Mouse (Mus musculus) layer of hippocampus, postnatal 25 days (tissue): ENCODE measurements at regions not wholly inside any gene's neighbourhood (a gene's known extent, or its start where the extent isn't known, plus 50 kb on each side); places are given as distances from the start of the nearest gene placed in this dataset.
"Not testable (repeated sequence)": the region's sequence is repeated elsewhere in the genome, so short reads cannot be mapped to it uniquely, and the experiment has no call there.

Source experiments
- DNase-seq, 2 experiments: peaks; one replicate each; pipeline ENCODE4 v3.0.0; 2022; ENCODE audit warnings: mixed read lengths in 2 of 2, low spot score in 1 of 2; ENCODE audit errors: extremely low spot score in 1 of 2

- DNase-seq, result no peak
Measured at GRCm38 (mm10) chr9:85637274-85637673, 111.9 kb downstream of the Ibtk start.

GRCm38 (mm10) chr9:85636131-85636447 lies 113.0 kb downstream of the Ibtk start:
- DNase-seq, result no peak

GRCm38 (mm10) chr9:85635438-85636130 lies 113.5 kb downstream of the Ibtk start:
- no peak for DNase-seq

GRCm38 (mm10) chr9:85634786-85635185 lies 114.3 kb downstream of the Ibtk start:
- DNase-seq, result not testable (repeated sequence)

GRCm38 (mm10) chr9:85617972-85618371 lies 131.2 kb downstream of the Ibtk start:
- DNase-seq, result no peak

- no peak for DNase-seq
Measured at GRCm38 (mm10) chr9:85617177-85617777, 131.9 kb downstream of the Ibtk start.

GRCm38 (mm10) chr9:85616266-85616869 lies 132.8 kb downstream of the Ibtk start:
- no peak for DNase-seq

GRCm38 (mm10) chr9:85609152-85609551 lies 140.0 kb downstream of the Ibtk start:
- peak; percentile 19 to 33 for DNase-seq

GRCm38 (mm10) chr9:85596959-85597358 lies 152.2 kb downstream of the Ibtk start:
- peak in 1 of 2 experiments; percentile 52 for DNase-seq

- DNase-seq, result no peak
Measured at GRCm38 (mm10) chr9:85593867-85594266, 155.3 kb downstream of the Ibtk start.

GRCm38 (mm10) chr9:85592639-85593038 lies 156.5 kb downstream of the Ibtk start:
- no peak for DNase-seq

- DNase-seq, result no peak
Measured at GRCm38 (mm10) chr9:85589210-85589609, 159.9 kb downstream of the Ibtk start.

- peak in 1 of 2 experiments; percentile 12 for DNase-seq
Measured at GRCm38 (mm10) chr9:85588077-85588476, 161.1 kb downstream of the Ibtk start.

GRCm38 (mm10) chr9:85581028-85581595 lies 168.0 kb downstream of the Ibtk start:
- no peak for DNase-seq

GRCm38 (mm10) chr9:85577812-85578211 lies 171.3 kb downstream of the Ibtk start:
- DNase-seq, result no peak

GRCm38 (mm10) chr9:85577338-85577737 lies 171.8 kb downstream of the Ibtk start:
- no peak for DNase-seq

GRCm38 (mm10) chr9:85568877-85569276 lies 180.3 kb downstream of the Ibtk start:
- no peak for DNase-seq

GRCm38 (mm10) chr9:85551871-85552270 lies 197.3 kb downstream of the Ibtk start:
- no peak for DNase-seq

GRCm38 (mm10) chr9:85550455-85550854 lies 198.7 kb downstream of the Ibtk start:
- no peak for DNase-seq

- no peak for DNase-seq
Measured at GRCm38 (mm10) chr9:85546226-85546625, 202.9 kb downstream of the Ibtk start.

GRCm38 (mm10) chr9:85545566-85545965 lies 203.6 kb downstream of the Ibtk start:
- no peak for DNase-seq

GRCm38 (mm10) chr9:85538557-85538956 lies 210.6 kb downstream of the Ibtk start:
- DNase-seq, result no peak
